In genomic region chr2:174444359-174444758, GRCm38 (mm10) we compare ENCODE assay signal across 27 mouse cellular contexts. TPM values are rescaled to one million over a fixed set of nuclear protein-coding genes. Genes with fewer than 3 reads are reported as not detected.
"Had no signal": no experiment of that assay in that cellular context is flagged by ENCODE, and none has a peak within 500 bp of the region (broad histone marks: within the 10 kb centered on the region; RNA-seq: fewer than 3 reads in every experiment).

No protein-coding gene starts in this region.

- H3K27me3 ChIP-seq: intestine, embryonic 15.5 days; limb, embryonic 12.5 days had no signal

- H3K4me2 ChIP-seq: heart, embryonic 12.5 days; hindbrain, embryonic 12.5 days; hindbrain, embryonic 14.5 days; intestine, embryonic 15.5 days; limb, embryonic 12.5 days had no signal

- DNase-seq: gastrocnemius, postnatal 14 days; gastrocnemius, postnatal 36 days; heart, adult 11 months; heart, adult 2 months; heart, postnatal 10 days; heart, postnatal 4 days; kidney, adult 18-20 months; kidney, adult 8-10 months; kidney, postnatal 10 days; kidney, postnatal 25 days; kidney, postnatal 4 days had no signal

- H3K4me3 ChIP-seq: heart, adult 2 months; heart, embryonic 10.5 days; heart, embryonic 12.5 days; hindbrain, embryonic 10.5 days; hindbrain, embryonic 12.5 days; intestine, embryonic 15.5 days; layer of hippocampus, adult 2 months; left cerebral cortex, adult 2 months; limb, embryonic 10.5 days; limb, embryonic 12.5 days had no signal

- H3K36me3 ChIP-seq: heart, embryonic 10.5 days; heart, embryonic 12.5 days; hindbrain, embryonic 10.5 days; hindbrain, embryonic 12.5 days; intestine, embryonic 15.5 days; limb, embryonic 10.5 days; limb, embryonic 12.5 days had no signal

- H3K9me3 ChIP-seq: heart, embryonic 10.5 days; heart, embryonic 12.5 days; hindbrain, embryonic 10.5 days; hindbrain, embryonic 12.5 days; intestine, embryonic 15.5 days; limb, embryonic 10.5 days; limb, embryonic 12.5 days had no signal

- H3K27ac ChIP-seq: heart, adult 2 months; heart, embryonic 10.5 days; hindbrain, embryonic 10.5 days; hindbrain, embryonic 12.5 days; hindbrain, embryonic 14.5 days; intestine, embryonic 15.5 days; layer of hippocampus, adult 2 months; left cerebral cortex, adult 2 months; limb, embryonic 10.5 days; limb, embryonic 12.5 days had no signal

- ATAC-seq: hindbrain, embryonic 16.5 days; inflammation-experienced regulatory T-cells, adult 6 months; intestine, embryonic 15.5 days; intestine, postnatal 0 days had no signal

- H3K9ac ChIP-seq: heart, embryonic 12.5 days; hindbrain, embryonic 12.5 days; hindbrain, embryonic 14.5 days; intestine, embryonic 15.5 days; limb, embryonic 12.5 days had no signal

RNA-seq across cellular contexts. Expression of gene Tubb1, which starts 6.1 kb away (rescaled TPM):
- total RNA-seq: gastrocnemius, adult 8-10 months; gastrocnemius, postnatal 36 days; layer of hippocampus, adult 2 months; layer of hippocampus, postnatal 10 days; layer of hippocampus, postnatal 25 days; left cerebral cortex, adult 2 months had no signal
- polyA plus RNA-seq: intestine, postnatal 0 days had no signal
